Mouse (Mus musculus): ENCODE data around the gene Slc30a2.

Gene Slc30a2

GRCm38 (mm10) chr4:134343071-134344031 lies at the start of gene Slc30a2:
Slc30a2 (plus strand) TSS chr4:134343181.
- DNase-seq, result peak; percentile 65 to 90

DNA sequence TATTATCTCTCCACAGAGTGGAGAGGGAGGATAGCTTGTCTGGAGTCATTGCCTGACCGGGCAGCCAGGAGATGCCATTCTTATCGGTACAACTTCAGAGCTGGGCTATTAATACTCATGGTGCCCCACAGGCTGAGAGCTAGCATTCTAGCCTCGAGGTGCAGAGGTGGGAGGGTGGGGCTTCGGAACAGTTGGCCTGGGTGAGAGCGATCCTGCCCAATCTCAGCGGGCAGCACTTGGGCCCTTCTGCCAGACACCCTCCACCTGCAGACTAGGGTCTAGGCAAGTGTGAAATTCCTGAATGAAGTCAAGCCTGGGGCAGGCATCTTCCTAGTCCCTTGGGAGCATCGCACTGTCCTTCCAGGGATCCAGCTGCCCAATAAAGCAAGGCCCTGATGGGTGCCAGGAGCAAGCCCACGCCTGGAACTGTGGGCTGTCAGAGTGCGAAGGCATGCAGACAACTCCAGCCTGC lies 49.3 kb upstream of the Slc30a2 start:
- DNase-seq, result no peak

DNA sequence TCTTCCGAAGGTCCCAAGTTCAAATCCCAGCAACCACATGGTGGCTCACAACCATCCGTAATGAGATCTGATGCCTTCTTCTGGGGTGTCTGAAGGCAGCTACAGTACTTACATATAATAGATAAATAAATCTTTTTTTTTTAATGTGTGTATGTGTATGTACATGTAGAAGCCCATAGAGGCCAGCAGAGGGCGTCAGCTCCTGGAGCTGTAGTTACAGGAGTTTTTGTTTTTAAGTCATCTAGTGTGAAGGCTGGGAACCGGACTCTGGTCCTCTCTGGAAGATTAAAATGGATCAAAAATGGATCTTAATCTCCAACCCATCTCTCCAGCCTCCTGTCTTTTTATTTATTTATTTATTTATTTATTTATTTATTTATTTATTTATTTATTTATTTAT lies 46.9 kb upstream of the Slc30a2 start:
- peak in 1 of 2 experiments; percentile 15 for DNase-seq

GRCm38 (mm10) chr4:134296523-134296922 lies 46.5 kb upstream of the Slc30a2 start:
- DNase-seq, result peak in 1 of 2 experiments; percentile 15

- peak; percentile 27 to 50 for DNase-seq
These were observed 45.6 kb upstream of the Slc30a2 start for GRCm38 (mm10) chr4:134297369-134297768.

GRCm38 (mm10) chr4:134298626-134299497 lies 44.1 kb upstream of the Slc30a2 start:
- peak in 1 of 2 experiments; percentile 13 for DNase-seq

- no peak for DNase-seq
These were observed 43.5 kb upstream of the Slc30a2 start for GRCm38 (mm10) chr4:134299498-134299810.

DNA sequence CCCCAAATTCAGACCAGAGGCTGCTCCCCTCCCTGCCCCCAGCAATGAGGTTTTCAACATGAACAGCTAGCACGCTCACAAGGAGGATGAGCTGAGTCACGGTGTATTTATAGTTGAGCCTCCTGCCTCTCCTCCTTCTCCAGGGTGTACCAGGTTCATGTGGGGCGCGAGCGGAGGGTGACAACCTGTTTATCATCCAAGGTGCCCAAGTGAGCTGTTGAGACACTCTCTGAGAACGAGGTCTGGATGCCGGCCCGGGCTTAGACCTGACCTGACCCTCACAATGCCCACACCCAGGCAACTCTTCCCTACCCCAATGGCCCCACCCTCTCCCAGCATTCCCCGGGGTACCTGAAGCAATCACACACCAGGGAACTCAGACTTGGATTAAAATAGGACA lies 42.7 kb upstream of the Slc30a2 start:
- DNase-seq, result no peak

- DNase-seq, result no peak
These were observed 40.9 kb upstream of the Slc30a2 start for GRCm38 (mm10) chr4:134302084-134302483.

DNA sequence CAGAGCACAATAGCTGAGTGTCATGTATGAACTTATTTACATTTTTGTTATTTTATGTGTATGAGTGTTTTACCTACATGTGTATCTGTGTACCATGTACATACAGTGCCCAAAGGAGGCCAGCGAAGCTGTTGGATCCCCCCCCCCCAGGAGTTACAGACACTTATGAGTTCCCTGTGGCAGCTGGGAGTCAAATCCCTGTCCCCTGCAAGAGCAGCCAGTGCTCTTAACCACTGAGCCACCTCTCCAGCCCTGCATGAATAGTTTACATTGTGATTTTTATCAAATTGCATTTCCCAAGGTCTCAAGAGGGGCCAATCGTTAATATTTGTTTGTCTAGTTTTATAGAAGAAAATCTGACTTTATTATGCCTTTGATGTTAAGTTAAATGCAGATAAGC lies 36.0 kb upstream of the Slc30a2 start:
- DNase-seq, result no peak

GRCm38 (mm10) chr4:134307367-134308072 lies 35.5 kb upstream of the Slc30a2 start:
- peak; percentile 80 to 88 for DNase-seq

DNA sequence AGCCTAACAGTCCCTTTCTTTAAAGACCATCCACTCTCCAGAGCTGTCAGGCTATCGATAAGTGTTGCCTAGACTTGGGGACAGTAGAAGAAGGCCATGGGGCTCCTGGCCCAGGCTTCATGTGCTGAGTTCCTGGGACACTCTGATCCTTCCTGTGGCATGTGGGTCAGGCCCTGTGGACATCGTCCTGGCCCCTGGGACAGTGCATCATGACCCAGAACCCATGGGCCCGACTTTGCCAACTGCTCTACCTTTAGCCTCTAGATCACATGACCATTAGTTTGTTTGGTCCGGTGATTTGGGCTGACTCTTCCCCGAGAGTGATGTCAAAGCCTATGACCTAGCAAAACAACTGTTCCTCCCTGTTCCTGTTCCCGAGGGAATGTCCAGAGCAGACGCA lies 32.9 kb upstream of the Slc30a2 start:
- DNase-seq, result peak; percentile 47 to 82

DNA sequence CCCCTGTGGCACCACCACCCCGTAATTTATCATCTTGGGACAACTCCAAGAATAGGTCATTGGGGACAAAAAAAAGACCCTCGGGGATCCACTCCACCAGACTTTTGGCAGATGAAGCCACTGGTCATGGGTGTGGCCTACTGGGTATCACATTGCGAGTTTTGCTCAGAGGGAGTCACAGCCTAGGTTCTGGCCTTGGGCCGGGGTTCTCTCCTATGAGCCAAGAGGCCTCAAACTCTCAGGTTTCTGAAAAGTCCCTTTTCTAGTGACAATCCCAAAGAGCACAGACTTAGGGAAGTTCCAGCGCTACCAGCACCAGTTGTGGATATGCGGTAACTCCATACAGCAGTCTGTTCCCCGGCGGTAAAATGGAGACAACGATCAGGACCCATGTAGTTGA lies 32.3 kb upstream of the Slc30a2 start:
- no peak for DNase-seq

DNA sequence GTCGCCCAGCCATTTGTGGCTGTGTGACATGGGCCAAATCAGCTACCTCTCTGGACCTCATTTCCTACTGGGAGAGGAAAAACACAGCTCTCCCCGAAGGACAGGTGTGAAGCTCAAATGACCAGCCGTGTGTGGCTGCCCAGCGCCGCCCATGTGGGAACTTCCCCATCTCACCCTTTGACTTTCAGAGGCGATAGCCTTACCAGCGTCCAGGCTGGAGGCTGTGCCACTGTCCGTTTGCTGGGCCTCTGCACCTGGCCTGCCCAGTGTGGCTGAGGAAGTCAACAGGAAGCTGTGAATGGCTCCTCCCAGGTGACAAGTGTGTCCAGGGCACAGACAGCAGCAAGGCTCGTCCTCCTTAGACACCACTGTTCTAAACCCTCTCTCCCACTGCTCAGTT lies 31.2 kb upstream of the Slc30a2 start:
- DNase-seq, result no peak

- DNase-seq, result no peak
These were observed 30.6 kb upstream of the Slc30a2 start for GRCm38 (mm10) chr4:134312341-134312740.

DNA sequence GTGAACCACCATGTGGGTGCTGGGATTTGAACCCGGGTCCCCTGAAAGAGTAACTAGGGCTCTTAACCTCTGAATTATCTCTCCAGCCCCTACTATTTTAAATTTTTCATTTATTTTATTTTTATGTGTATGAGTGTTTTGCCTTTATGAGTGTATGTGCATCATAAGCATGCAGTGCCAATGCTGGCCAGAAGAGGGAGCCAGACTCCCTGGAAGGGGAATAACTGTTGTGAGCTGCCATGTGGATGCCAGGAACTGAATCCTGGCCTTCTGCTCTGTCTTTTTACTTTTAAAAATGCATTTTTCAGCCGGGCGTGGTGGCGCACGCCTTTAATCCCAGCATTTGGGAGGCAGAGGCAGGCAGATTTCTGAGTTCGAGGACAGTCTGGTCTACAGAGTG lies 30.1 kb upstream of the Slc30a2 start:
- peak in 1 of 2 experiments; percentile 30 for DNase-seq

DNA sequence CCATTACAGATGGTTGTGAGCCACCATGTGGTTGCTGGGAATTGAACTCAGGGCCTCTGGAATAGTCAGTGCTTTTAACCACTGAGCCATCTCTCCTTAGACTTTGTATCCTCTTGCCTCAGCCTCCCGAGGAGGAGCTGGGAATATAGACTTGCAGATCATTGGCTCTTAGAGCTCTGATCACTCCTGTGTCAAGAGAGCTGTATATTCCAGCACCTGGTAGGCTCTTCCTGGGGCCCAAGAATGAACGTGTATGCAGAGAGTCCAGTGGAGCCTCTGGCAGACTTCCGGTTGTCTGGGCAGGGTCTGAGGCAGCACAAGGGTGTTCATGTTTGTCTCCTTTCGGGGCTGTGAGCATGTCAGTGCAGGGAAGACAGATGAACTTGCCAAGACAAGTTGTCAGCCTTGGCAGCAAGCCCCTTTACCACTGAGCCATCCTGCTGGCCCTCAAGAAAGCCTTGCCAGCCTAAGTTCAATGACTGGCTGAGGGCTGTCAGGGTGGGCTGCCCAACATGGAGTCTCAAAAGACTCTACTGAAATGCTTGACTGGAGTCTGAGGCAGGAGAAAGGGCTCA lies 28.8 kb upstream of the Slc30a2 start:
- DNase-seq, result no peak

- no peak for DNase-seq
These were observed 28.1 kb upstream of the Slc30a2 start, which contains the start of gene Trim63 for GRCm38 (mm10) chr4:134314876-134315275. Trim63 (plus strand) TSS chr4:134315120.

GRCm38 (mm10) chr4:134315470-134315869 lies 27.5 kb upstream of the Slc30a2 start:
- no peak for DNase-seq

- peak; percentile 53 to 65 for DNase-seq
These were observed 26.6 kb upstream of the Slc30a2 start for GRCm38 (mm10) chr4:134316390-134316789.

DNA sequence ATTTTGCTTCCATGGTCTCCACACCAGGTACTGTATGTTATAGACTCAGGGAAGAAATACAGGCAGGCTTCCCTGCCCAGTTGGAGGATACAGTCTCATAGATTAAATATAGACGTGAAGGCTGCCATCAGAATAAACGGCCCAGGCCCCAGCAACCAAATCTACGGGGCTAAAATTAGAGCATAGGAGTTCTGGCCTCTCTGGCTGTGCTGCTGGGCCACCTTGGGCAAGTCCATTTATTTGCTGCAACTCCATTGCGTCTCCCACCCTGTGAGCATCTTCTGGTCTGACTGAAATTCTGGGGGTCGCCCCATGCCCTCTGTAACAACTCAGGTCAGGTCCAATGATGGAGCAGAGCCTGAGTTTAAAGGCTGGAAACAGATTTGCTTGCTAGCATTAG lies 23.9 kb upstream of the Slc30a2 start:
- DNase-seq, result no peak

DNA sequence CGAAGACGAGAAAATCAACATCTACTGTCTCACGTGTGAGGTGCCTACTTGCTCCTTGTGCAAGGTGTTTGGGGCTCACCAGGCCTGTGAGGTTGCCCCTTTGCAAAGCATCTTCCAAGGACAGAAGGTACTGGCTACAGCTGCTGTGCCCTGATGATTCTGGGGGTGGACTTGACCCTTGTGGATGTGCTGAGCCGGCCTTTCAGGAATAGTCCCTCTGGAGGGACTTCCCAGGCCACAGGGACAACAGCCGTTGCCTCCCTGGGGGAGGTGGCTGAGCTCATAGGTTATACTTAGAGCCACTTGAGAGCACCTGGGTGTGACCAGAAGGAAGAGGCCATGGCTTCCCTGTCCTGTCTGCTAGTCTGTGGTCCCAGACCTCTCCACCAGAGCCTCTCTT lies 23.3 kb upstream of the Slc30a2 start:
- no peak for DNase-seq

Data from kidney, postnatal 25 days (tissue).